Mouse (Mus musculus) MN1 (cell line): ENCODE measurements around the gene Aim2.

Source experiments
- DNase-seq: peaks from one replicate; pipeline ENCODE4 v3.0.0-alpha.2; 2016; ENCODE audit warnings: low spot score

The Aim2 gene

DNA sequence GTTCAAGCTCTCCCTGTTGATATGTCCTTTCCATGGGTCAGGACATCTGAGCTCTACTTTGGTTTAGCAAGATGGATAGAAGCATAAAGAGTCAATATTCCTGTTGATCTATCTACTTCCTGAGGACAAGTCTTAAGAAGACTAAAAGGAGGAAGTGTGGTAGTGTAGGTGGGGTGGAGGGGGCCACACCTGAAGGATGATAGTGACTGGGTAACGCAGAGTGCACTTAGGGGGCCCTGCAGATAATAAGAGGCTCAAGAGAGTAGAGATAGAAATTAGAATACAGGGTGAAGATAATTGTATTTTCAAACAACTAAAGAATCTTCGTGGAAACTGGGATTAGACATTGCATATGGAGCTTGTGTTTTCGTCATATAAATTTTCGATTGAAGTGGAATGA, 5.6 kb upstream of the Aim2 start:
- DNase-seq: no peak

DNA sequence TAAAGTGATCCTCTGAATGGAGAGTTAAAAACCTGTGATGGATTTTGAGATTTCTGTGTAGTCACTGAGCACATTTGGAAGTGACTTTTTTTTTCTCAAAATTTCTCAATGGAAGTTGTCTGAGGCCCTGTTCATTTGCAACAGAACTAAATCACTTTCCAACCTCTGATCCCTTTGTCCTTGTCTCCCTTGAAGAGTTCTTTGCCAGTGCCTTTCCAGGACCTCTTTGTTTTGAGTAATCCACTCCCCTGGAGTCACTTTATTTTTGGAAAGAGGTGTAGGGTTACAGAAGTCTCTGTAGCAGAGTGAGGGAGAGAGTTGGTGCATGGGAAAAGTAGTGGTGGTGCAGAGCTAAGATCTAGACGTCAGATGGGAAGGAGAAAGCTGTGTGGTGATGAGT, 2.2 kb upstream of the Aim2 start:
- DNase-seq: no peak

DNA sequence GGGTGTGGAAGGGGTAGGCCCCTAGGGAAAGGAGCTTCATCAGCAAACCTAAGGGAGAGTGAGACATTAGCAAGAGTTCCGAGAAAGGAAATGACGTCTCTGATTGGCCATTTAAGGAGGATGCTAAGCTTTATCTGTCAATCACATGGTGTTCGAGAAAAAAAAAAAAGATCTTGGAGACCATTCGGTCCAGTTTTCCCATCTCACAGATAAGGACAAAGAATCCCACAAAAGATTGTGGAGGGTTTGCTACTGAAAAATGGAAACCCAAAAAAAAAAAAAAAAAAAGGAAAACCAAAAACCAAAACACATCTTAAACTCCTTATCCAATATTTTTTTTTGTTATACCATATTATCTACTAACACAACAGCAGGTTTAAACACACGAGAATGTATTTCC, 1.5 kb upstream of the Aim2 start:
- no peak for DNase-seq

- DNase-seq: peak; percentile 55
Measured at GRCm38 (mm10) chr1:173349946-173350345, 733 bp upstream of the Aim2 start.

DNA sequence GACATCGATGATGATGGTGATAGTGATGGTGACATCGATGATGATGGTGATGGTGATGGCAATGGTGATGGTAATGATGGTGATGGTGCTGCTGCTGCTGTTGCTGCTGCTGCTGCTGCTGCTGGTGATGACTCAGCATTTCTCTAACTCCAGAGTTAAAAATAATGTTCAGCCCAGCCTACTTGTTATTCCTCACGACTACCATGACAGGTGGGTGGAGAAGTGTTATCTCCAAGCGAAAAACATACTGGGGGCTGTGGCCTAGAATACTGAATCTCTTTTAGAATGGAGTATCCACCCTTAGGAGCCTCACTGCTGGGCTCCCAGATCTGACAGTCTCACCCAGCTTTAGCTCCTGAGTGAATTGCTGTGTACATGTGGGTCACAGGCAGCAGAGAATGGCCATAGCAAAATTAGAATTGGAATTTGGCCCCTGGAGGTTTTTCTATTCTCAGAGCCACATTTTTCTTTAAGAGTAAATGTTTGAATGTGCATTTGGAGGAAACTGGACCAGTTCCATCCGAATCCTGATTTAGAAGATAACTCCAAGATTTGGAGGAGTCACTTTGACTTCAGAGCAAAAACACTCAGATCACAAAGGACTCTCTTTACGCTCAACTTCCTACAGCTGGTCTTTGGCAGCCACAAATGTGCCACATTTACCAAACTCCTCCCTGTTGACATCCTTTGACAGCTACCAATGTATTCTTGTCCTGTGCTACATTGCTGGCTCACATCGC, 4.6 kb downstream of the Aim2 start:
- DNase-seq: no peak

DNA sequence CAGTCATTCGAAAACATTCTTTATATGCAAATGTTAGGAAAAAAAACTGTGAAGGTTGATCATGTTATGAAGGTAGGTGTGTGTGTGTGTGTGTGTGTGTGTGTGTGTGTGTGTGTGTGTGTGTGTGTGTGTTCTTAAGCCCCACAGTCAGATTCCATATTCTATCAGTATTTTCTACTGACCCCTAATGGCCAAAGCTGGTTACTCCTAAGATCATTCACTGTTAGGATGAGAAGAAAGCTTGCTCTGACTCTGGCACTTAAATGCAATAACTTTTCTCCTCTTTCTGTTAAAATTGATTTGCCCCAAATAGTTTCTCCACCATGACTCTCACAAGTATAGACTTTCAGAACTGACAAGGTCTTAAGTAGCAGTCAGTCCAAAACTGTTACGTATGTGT, 6.0 kb downstream of the Aim2 start:
- no peak for DNase-seq

- no peak for DNase-seq
Measured at GRCm38 (mm10) chr1:173357799-173358198, 7.1 kb downstream of the Aim2 start.

DNA sequence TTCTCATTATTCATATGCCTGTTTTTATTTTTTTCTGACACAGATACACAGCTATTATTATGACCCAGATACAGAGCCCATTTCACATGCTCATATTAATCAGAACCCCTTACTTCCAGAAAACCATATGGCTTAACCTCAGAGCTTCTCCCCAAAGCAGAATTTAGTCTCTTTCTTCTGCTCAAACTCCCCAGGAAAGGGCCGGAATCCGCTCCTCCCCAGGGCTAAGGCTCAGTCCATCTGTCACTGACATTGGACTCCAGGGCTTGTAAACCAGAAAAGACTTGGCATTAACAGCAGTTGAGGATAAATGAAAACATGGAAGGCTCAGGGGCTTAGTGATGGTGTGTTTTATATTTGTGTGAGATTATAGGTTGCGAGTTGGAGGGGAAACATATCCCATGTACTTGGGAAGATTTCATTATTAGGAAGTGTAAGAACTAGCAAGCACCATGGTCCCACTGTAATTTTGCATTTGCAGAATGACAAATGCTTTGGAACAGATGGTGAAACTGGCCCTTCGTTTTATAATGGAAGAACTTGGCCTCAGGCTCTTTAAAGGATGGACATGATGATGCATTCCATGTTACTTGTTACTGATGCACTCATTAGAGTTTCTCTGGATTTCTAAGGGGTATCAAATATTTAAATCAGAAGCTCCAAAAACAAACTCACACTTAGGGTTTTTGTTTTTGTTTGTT, 9.1 kb downstream of the Aim2 start:
- DNase-seq: no peak

- no peak for DNase-seq
Measured at GRCm38 (mm10) chr1:173361651-173362050, 11.0 kb downstream of the Aim2 start.

DNA sequence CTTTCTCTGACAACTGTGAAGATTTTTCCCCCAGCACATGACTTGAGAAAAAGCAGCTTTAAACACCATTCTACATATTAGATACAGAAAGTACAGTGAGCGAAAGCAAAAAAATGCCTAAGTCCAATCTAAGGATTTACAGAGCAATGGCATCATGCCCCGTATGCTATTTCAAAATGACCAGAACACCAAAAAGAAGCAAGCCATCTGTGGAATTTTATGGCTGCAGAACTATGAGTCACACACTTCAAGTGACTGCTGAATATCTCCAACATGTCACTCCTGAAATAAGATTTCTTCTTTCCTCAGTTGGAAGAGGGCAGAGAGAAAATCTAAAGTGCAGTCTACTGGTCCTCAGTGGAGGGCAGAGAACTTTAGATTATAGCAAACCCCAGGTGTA, 12.8 kb downstream of the Aim2 start:
- DNase-seq: peak; percentile 63

DNA sequence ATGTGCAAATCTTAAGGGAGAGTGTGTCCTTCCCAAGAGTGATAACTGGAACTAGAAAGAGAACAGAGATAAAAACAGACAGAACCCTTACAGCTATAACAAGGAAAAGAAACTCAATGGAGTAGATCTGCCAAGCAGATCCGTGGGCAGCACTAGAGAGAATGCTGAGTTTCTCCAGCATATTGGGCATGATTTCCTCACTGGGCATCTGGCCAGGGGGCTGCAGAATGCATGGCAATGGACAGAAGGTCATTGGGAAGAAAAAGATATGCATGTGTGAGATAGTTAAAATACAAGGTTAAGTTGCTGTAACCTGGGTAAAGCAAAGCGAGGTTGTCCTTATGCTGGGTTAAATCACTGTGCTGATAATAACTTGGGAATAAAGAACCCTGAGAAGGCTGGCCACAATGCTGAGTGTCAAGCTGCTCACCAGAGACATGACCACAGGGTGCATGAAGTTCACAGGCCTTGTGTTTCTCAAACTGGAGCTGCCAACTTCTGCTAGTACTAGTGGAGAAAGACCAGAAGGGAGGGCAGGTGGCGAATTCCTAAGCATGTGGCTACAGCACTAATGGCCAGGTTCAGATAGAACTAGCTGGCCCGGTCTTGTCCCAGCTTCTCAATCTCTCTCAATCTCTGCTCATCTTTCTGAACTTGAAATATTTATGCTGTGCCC, 13.6 kb downstream of the Aim2 start:
- peak; percentile 14 for DNase-seq

DNA sequence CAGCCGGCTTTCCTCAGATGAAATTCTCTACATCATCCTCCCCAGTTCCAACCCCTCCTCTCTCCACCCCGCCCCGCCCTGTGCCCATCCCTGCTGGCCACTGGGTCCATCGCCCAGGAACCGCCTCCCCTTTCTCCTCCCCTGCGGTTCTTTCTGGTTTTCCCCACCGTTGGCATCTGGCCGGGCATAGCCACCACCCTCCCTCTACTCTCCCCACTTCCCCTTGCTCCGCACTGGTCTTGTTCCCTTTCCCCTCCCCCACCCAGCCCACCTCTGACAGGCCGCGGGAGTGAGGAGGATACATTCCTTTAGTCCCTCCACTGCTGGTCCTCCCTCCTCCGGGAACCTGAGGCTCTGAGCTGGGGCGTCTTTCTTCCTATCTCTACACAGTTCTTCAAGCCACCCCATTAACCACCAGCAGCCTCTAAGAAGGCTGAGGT, 15.3 kb downstream of the Aim2 start:
- peak; percentile 55 for DNase-seq

DNA sequence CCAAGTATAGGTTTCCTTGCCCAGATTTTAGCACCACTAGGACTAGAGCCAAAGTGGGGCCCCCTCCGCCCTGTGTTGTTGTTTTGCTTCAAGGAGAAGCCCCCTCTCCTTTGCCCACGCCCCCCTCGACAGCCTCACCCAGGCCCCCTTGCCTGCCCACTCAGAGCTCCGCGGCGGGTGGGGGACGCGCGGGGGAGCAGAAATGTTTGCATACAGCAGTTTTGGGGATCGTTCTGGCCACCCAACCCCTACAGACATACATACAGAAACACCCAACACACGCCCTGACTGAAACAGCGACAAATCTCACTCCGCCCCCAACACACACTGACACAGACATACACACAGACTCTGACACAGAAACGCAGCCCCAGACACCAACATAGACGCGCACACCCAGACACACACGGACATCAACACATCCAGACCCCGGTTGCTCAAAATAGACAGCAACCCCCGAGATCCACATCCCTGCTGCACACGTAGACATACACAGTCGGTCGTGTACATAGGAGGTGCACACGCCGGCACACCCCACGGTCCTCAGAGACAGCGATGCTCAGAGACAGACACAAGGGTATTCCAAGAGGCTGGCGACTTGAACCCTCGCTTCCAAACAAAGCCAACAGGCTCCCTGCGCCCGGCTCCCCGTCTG, 16.1 kb downstream of the Aim2 start:
- peak; percentile 20 for DNase-seq

GRCm38 (mm10) chr1:173367356-173368046, 16.8 kb downstream of the Aim2 start, which contains the start of gene Cadm3:
Cadm3 (minus strand) TSS chr1:173367695.
- DNase-seq: peak; percentile 26

DNA sequence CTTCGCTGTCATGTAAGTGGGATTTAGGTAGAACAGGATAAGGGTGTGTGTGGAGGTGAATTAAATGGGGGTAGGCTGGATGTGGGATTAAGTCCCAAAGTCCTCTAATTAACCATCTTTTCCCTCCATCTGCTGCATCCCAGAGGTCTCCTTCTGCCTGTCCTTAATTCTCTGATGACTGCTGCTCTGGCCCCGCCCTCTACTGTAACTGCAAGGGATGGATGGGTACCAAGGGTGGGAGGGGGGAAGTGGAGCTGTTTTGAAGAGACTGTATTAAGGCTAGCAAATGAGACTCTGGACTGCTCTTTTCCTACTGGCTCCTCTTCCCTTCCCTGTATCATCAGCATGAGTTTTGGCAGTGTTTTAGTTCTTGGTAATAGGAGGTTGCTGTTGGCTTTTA, 18.9 kb downstream of the Aim2 start:
- no peak for DNase-seq

DNA sequence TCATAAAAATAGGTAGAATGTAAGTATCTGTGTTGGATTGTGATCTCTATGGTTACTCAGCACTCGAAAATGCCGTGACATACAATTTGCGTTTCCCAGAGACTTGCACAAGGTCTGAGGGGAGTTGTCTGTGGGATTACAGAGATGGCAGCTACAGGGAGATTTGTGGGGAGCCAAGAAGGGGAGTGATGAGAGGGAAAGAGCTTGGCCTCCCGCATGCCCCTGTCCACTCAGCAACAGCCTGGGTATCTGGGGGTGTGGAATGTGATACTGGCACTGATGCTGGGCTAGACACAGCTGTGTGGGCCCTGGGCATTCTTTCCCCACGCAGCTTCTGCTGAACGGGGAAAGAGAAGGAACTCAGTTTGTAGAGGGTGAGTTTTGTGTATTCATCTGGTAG, 19.8 kb downstream of the Aim2 start:
- DNase-seq: no peak

DNA sequence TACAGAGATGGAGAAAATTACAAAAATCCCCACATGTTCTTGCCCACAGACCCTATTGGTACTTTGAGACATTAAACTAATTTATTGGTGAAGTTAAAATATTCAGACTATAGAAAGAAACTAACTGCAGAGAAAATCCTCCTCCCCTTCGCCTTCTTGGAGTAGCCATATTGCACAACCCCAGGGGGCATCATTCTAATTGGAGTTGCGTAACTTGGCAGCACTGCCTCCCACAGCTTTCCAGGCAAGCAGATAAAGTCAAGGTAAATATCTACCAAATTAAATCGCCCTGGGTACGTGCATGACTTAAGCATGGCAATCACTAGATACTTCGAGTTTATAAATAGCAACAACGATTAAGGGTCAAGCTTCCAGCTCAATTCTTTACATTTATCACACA, 20.9 kb downstream of the Aim2 start:
- no peak for DNase-seq

DNA sequence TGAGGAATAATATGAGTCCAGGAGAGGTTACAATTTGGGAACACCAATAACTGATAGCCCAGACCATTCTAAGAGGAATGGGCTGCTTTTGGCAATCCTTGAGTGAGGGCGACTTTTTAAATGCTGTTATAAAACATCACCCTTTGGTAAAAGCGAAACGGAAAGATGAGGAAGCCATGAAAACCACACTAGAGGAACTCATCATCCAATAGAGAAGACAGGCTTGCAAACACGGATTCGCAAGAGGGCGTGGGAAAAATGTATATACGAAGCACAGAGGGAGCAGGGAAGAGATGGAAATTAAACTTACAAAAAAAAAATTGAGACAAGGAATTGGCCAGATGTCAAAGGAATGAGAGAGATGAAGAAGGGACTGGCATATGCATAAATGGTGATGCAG, 23.3 kb downstream of the Aim2 start:
- DNase-seq: no peak

DNA sequence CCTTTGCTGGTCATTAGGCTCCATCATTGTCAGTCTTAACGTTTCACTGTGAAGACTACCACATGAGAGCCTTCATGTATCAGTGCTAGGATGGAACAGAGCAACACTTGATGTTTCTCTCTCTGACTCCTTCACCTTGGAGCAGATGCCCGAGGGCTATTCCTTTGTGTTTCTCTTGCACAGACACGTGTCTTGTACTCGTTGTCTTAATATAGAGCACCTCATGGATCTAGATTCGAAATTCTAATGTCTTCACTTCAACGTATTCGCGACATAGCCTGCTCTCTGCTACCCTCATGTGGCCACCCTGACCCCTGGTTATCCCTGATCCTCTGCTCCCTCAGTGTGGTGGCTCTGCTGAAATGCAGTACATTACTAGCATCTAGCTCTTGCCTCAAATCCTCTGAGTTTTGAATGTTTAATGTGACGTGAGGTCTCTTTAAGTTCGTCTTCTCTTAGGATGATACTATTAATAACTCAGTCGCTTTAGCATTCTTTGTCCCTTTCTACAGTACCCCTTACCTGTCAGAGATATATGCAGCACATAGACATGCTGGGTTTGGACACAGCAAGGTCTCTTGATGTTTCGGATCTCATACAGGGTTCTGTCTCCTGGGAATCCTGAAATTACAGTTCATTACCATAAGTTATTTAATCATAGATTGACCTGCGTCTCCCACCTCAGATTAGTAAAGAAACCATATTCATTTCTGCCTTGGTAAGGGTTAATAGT, 26.9 kb downstream of the Aim2 start:
- DNase-seq: peak; percentile 73

- DNase-seq: no peak
Measured at GRCm38 (mm10) chr1:173381436-173381835, 30.8 kb downstream of the Aim2 start.

GRCm38 (mm10) chr1:173389431-173389830, 38.8 kb downstream of the Aim2 start:
- DNase-seq: peak; percentile 18
